Mouse (Mus musculus) brain, embryonic 14.5 days (tissue): ENCODE data around the gene Kif24. TPM values are rescaled to one million over a fixed set of nuclear protein-coding genes. Genes with fewer than 3 reads are reported as not detected.

Experiments used
- DNase-seq: peaks from one replicate; pipeline ENCODE4 v3.0.0-alpha.2; 2011; ENCODE audit warnings: low read depth
- CTCF ChIP-seq: fragments of 200-500 bp; IDR thresholded peaks from 2 replicates; pipeline ENCODE4 v1.5.1; 2012; ENCODE audit warnings: inconsistent platforms, mild to moderate bottlenecking, moderate library complexity, borderline replicate concordance; ENCODE audit not compliant: insufficient read depth, insufficient read length; ENCODE audit errors: extremely low read depth
- POLR2A ChIP-seq: fragments of 200-500 bp; IDR thresholded peaks from 2 replicates; pipeline ENCODE4 v1.6.1; 2012; ENCODE audit warnings: mild to moderate bottlenecking, inconsistent platforms, borderline replicate concordance; ENCODE audit not compliant: poor library complexity, insufficient read depth, insufficient read length, severe bottlenecking; ENCODE audit errors: extremely low read depth
- polyA plus RNA-seq: library from polyadenylated mRNA; depleted of rRNA; stranded (reverse); fragments of >200 nt; gene quantifications from 2 replicates; pipeline ENCODE4 v1.2.3, GENCODE M21; 2012; rRNA removed

Gene Kif24
- 4.2 TPM in 2 replicates for polyA plus RNA-seq

GRCm38 (mm10) chr4:41464345-41465286, at the start of gene Kif24, which contains the start of gene Nudt2:
Gene Kif24, minus strand, starts transcription at chr4:41464887.
Gene Nudt2, plus strand, starts transcription at chr4:41465151.
- peak; percentile 100 for DNase-seq
- TF ChIP-seq CTCF (no peak), POLR2A (peak; percentile 59; the same call in 1 of the 2 replicates)

GRCm38 (mm10) chr4:41513714-41514113, 49.0 kb upstream of the Kif24 start:
- no peak for DNase-seq
- no peak for TF ChIP-seq POLR2A
- TF ChIP-seq CTCF: no peak

GRCm38 (mm10) chr4:41513309-41513708, 48.6 kb upstream of the Kif24 start:
- peak; percentile 74 for DNase-seq
- no peak for TF ChIP-seq CTCF
- no peak for TF ChIP-seq POLR2A

- TF ChIP-seq CTCF (no peak), POLR2A (no peak)
- no peak for DNase-seq
Observed at GRCm38 (mm10) chr4:41507998-41508397, 43.3 kb upstream of the Kif24 start.

- peak; percentile 69 for DNase-seq
- TF ChIP-seq POLR2A (no peak), CTCF (no peak)
Observed at GRCm38 (mm10) chr4:41507326-41507924, 42.7 kb upstream of the Kif24 start.

GRCm38 (mm10) chr4:41506906-41507305, 42.2 kb upstream of the Kif24 start:
- DNase-seq: peak; percentile 95

GRCm38 (mm10) chr4:41506156-41506555, 41.5 kb upstream of the Kif24 start:
- TF ChIP-seq POLR2A (no peak), CTCF (peak; percentile 38; the same call in 1 of the 2 replicates)
- DNase-seq: peak; percentile 59

More at GRCm38 (mm10) chr4:41506906-41507305, 42.2 kb upstream of the Kif24 start:
- TF ChIP-seq POLR2A (peak; percentile 74; the same call in 1 of the 2 replicates), CTCF (no peak)

GRCm38 (mm10) chr4:41505131-41505551, 40.5 kb upstream of the Kif24 start:
- TF ChIP-seq CTCF: peak; percentile 15; the same call in 1 of the 2 replicates
- TF ChIP-seq POLR2A: no peak
- no peak for DNase-seq

GRCm38 (mm10) chr4:41504325-41504724, 39.6 kb upstream of the Kif24 start:
- DNase-seq: no peak
- no peak for TF ChIP-seq CTCF
- no peak for TF ChIP-seq POLR2A

GRCm38 (mm10) chr4:41502986-41503412, 38.3 kb upstream of the Kif24 start, which contains the start of gene AI464131:
Gene AI464131, minus strand, starts transcription at chr4:41503076.
- TF ChIP-seq POLR2A: no peak
- no peak for TF ChIP-seq CTCF
- peak; percentile 98 for DNase-seq

- DNase-seq: peak; percentile 82
- no peak for TF ChIP-seq POLR2A
- no peak for TF ChIP-seq CTCF
Observed at GRCm38 (mm10) chr4:41502171-41502940, 37.7 kb upstream of the Kif24 start.

GRCm38 (mm10) chr4:41500787-41501186, 36.1 kb upstream of the Kif24 start:
- DNase-seq: no peak
- TF ChIP-seq POLR2A: no peak
- no peak for TF ChIP-seq CTCF
